Mouse (Mus musculus) thymus, adult 2 months (tissue): ENCODE data around the gene Ap2a2.

Experiments used
- CTCF ChIP-seq: fragments of 200-500 bp; IDR thresholded peaks from 2 replicates; pipeline ENCODE4 v1.5.1; 2012; ENCODE audit warnings: mild to moderate bottlenecking, control low read depth, low read length, moderate library complexity, borderline replicate concordance; ENCODE audit not compliant: control insufficient read depth, poor library complexity, insufficient read depth; ENCODE audit errors: extremely low read depth
- POLR2A ChIP-seq: fragments of 200-500 bp; IDR thresholded peaks from 2 replicates; pipeline ENCODE4 v1.6.1; 2012; ENCODE audit warnings: mild to moderate bottlenecking, low read length, control low read depth, moderate library complexity; ENCODE audit not compliant: control insufficient read depth, poor library complexity, insufficient read depth; ENCODE audit errors: extremely low read depth

GRCm38 (mm10) chr7:141660346-141660745 is 98.4 kb downstream of the Ap2a2 start:
- no peak for TF ChIP-seq CTCF
- no peak for TF ChIP-seq POLR2A
